Mouse (Mus musculus) adrenal gland, adult 8-10 months (tissue): ENCODE results near the gene Pou2f3. TPM values are rescaled to one million over a fixed set of nuclear protein-coding genes. Genes with fewer than 3 reads are reported as not detected.
A peak's percentile ranks its signal among the peaks of the same experiment; 100 is the strongest.

Source experiments
- DNase-seq: peaks from one replicate; pipeline ENCODE4 v3.0.0; 2022
- total RNA-seq, 4 experiments: library from RNA; stranded (reverse); gene quantifications; 2 replicates each; pipeline ENCODE4 v1.2.4; 2022

Pou2f3 gene
- total RNA-seq, 4 experiments from 2014 or later, result 0.22 TPM; not detected in 3

DNA sequence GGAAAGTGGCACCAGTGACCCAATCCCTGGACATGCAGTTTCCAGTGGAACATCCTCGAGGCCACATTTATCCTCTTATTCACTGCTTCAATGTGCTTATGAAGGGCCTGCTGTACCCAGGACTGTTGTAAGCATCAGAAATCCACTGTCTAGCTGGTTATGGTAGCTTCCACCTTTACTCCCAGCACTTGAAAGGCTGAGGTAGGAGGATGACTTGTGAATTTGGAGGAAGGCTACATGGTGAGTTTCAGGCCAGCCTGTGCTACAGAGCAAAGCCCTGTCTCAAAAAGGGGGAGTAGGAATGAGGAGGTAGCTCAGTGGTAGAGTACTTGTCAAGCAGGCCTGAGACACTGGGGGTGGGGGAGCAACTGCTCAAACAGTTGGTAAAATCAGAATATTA lies 102.1 kb downstream of the Pou2f3 start:
- no peak for DNase-seq

DNA sequence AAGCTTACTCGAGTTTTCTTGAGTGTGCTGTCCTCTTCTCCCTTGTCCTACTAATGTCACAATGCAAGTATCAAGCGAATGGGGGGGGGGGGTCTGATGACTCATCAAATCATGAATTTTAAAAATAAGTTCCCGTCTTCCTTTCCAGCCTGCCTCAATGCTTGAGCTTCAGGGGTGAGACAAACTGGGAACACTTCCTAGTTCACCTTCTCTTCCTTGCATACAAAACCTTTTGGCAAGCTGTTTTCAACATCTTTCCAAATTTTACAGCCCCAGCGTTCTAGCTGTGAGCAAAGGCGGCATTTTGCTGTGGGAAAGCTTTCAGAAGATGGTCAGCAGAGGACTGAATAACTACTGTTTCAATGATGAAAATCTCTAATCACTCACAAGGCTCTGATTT lies 102.6 kb downstream of the Pou2f3 start:
- DNase-seq, result no peak

DNA sequence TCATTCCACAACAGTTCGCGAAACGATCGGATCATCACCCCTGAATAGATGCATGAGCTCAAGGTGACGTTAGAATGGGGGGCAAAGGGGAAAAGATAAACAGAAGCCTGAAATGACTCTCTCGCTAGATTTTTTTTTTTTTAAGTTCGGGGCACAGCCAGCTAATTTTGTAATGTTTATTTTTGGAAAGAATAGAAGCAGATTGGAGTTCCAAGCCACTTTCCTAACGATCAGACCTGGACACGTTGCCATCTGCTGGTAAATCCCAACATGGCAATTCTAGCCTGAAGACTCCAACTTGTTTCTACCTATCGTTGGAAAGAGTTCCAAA lies 103.0 kb downstream of the Pou2f3 start, which contains the start of gene Arhgef12:
Arhgef12 (minus strand) TSS at position 53 of the 331 bp plus-strand sequence.
- no peak for DNase-seq

DNA sequence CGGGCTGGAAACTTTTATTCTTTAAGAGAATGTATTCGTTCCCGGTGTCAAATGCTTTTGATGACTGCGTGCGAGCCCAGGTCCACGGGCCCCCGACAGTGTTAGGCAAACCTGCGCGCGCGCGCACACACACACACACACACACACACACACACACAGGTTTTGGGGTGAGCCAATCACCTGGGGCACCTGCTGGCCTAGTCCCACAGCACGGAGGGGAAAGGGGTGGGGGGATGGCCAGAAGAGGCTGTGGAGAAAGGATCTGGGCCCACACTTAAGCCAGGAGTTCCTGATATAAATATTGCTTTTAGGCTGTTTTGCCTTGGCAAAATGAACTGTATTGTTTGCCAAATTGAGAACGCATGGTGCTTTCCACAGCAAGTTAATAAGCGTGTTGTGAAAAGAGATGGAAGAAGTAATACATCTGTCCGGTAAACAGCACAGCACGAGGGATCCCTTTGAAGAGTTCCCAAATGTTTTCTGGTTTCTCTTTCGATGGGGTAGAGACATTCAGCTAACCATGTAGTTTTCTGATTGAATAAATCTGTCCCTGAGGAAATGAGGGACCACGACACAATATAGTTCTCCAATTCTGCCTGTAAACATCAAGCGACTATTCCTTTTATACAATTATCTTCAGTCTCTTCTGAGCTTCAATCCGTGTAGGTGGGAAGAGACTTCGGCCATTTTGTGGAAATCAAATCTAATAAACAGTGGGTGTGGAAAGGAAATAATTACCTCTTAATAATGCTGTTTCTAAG lies 103.6 kb downstream of the Pou2f3 start:
- DNase-seq, result no peak

DNA sequence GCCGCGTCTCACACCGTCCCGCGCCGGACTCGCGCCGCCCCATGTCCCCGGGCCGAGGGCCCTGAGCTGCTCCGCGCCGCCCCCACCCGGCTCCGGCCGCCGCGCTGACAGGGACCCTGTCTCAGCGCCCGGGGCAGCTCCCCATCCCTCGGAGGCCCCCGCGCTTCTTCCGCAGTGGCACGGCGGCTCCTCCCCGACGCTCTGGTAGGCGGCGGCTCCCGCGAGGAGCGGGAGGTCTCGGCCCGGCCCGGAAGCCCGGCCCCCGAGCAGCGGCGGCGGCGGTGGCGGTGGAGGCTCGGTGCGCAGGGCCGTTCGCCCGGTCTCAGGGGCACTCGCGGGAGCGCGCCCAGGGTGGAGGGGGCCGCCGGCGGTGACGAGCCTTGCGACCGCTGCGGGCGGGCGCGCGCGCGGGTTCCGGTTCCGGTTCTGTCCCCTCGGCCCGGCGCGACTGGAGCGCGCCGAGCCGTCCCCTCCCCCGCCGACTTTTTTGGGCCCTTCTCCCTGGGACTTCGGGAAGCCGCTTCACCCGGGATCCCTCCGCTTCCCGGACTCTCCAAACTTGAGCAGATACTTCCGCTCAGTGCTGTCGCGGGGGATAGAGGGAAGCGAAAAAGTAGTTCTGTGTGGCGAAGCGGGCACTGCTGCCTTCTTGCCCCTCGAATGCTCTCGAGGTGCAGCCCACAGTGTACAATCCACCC lies 104.4 kb downstream of the Pou2f3 start:
- peak; percentile 90 for DNase-seq

DNA sequence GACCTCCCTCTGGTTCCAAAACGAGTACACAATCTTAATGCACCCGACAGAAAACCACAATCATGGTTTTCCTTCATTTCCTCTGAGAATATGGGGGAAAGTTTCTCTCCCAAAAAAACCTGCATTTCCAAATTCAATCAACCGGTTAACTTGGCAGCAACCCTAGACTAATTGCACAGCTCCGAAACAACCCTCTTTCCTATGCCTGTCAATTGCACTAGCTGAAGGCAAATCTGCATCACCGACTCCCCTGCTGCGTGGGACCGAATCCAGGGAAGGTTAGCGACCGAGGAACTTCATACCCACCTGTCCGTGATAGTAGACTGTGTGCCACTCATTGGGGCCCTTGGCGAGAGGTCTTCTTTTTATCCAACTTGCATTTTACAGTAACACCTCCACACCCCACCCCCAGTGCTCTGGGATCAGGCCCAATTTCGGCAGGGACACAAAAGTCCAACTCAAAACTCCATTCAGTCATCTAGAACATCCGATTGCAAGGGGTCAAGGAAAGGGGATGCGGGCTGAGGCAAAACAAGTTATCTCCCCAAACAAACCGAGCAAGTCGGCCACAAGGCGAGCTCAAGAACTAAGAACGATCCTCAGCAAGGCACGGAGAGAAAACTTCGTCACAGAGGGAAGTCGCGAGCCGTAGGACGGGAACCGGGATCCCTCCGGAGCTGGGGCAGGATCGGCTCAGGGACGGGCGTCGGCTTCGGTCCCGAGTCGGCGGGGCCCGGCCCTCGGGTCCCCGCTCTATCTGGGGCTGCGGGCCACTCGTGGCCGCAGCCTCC lies 105.1 kb downstream of the Pou2f3 start:
- peak; percentile 58 for DNase-seq

DNA sequence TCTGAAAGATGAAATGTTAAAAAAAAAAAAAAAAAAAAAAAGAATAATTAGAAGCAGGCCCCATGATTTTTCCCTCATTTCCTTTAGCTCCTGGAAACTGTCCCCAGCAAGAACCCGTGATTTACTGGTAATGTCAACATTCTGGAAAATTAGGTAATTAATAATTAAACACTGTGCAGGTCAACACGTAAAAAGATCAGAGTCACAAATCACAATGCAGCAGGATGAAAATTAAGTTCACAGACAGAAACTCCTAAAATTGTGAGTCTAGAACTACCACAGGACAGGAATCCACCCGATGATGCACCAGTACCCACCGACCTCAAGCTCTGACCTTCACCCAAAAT lies 105.7 kb downstream of the Pou2f3 start:
- DNase-seq, result no peak

DNA sequence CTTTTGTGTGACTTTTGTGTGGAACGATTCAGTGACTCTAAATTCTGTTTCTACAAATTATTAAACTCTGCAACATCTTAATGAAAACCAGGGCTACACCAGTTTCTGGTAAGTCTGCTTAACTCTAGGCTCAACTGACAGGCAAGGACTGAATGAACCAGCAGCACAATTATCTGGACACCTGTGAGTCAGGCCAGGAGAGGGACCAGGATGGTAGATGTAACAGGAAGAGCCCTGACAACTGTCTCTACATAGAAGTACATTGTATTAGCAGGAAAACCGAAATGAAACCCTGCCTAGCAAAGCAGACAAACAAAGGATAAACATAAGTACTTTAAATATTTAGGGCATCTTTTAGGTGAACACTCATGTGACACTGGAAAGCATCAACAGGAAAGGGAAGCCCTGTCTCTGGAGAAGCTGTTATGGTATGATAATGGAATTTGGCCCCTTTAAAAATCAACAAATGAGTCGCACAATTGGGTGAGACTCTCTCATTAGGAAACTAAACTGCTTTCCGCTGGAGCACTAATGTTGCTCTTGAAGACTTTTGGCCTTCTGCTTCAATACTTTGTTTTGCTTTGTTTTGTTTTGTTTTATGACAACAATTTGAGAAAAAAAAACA lies 106.4 kb downstream of the Pou2f3 start:
- no peak for DNase-seq

DNA sequence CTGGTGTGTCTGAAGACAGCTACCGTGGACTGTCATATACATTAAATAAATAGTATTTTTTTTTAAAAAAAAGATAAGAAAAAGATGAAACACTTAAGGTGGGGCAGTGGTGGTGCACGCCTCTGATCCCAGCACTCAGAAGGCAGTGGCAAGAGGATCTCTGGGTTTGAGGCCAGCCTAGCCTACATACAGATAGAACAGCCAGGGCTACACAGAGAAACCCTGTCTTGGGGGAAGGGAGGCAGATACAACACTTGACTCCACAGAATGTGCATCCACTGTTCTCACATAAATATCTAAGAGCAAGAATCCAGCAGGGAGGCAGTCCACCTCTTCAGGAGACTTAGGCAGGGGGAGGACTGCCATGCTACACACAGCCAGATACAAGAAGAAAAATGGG lies 107.2 kb downstream of the Pou2f3 start:
- DNase-seq, result no peak

DNA sequence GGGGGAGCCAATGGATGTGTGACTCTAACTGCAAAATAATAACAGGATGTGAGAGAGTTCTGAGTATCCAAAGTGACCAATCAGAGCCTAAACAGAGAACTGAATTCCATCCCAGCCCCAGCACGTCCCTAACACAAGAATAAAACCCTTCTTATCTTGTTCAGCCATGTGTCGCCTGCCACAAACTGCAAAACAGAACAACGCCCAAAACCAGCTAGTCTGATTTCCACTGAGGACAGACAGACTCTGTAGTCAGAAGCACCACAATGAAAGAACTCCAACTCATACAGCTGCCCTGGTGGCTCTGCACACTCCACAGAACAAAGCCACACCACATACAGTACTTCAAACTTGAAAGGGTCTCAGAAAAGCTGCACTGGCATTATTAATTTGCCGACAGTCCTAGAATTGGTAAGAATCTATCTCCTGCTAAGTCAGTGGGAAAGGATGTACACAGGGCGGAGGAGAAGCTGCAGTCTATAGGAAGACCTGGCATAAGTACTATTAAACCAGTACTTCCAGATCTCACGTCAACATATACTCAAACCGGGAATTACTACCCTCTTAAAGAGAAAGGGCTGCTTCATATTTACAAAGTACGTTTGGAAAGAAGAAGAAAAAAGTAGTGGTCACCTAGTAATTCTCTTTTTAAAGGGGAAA lies 108.1 kb downstream of the Pou2f3 start:
- DNase-seq, result no peak

DNA sequence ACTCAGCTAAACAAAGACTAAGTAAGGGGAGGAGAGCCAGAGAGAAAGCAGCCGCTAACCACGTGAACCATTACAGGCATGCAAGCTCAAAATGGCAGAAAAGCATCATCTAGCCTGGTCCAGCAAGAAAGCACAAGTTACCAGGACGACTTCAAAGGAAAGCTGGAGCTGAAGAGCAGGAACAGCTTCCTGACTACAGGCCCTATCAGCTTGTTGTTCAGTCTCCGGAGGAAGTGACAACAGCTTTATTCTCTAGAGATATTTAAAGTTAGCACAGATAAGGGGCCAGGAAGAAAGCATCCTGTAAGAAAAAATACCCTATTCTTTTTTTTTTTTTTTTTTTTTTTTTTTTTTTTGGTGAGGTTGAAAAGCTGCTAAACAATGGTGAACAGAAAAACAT lies 111.2 kb downstream of the Pou2f3 start:
- DNase-seq, result no peak

DNA sequence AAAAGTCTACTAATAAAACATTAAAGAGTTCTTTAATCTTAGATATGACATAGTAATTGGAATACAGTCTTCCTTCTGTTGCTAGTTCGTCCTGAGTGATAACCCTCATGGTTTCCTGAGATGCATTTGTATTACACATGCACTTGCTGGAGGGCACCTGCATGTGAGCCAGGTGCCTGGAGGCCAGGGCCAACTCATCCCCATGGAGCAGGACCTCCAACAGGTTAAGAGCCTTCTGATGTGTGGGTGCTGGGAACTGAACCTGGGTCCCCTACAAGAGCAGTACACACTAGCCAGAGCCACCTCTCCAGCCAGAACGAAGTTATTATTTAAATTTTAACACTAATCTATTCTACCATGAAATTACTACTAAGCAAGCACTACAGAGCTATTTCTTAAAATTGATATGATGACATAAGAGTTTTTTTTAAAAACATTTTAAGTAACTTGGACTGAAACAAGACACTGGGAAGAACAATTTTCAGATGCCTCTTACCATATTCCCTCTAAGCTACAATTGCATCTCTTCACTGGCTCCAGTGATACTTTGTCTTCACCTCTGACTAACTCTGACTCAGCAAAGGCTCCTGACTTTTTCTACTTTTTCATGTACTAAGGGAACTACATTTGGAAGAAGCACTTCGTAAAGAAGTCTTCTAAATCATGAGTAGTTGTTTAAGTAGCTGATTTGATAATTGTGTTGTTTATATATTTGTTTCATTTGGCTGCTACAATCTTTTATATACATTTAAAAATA lies 112.2 kb downstream of the Pou2f3 start:
- no peak for DNase-seq

DNA sequence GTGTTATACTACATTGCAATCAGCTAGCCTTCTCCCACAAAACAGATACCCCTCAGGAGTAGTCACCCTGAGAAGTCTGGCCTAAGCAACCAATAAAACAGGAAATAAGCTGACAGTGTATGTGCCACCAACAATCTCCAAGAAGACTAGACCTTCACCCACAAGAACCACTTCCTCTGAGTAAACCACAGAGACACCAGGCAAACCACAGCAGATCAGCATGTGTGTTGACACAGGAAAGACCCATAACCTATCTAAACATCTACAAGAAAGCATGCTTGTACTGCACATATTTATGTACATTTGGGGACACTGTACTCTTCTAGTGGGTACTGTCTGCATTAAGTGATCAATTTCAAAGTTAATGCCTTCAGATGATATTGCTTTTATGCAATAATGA lies 113.8 kb downstream of the Pou2f3 start:
- no peak for DNase-seq

DNA sequence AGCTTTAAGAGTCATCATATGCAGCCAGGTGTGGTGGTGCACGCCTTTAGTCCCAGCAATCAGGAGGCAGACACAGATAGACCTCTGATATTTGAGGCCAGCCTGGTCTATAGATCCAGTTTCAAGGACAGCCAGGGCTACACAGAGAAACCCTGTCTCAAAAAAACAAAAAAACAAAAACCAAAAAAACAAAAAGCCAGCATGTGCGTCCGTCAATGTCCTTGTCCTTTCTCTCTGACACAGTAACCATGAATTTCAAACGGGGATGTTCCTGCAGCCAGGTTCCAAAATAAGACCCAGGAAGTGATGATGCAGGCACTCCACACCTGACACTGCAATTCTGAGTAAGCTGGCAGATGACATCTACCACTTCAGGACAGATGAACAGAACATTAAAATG lies 115.3 kb downstream of the Pou2f3 start:
- DNase-seq, result no peak

DNA sequence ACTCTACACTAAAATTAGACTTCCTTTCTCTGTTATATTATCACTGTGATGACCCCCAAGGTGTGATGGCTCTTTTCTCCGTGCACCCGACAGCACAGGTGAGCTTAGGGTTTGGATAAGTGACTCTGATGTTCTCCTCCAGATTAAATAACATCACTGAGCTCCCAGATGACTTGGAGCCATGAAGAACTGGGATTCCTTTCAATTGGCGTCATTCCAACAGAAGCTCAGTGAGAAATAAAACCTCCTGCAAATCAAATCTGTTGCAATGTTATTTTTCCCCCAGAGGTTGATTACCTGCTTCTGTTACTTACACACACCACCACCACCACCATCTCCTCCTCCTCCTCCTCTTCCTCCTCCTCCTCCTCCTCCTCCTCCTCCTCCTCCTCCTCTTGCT lies 116.4 kb downstream of the Pou2f3 start:
- no peak for DNase-seq

DNA sequence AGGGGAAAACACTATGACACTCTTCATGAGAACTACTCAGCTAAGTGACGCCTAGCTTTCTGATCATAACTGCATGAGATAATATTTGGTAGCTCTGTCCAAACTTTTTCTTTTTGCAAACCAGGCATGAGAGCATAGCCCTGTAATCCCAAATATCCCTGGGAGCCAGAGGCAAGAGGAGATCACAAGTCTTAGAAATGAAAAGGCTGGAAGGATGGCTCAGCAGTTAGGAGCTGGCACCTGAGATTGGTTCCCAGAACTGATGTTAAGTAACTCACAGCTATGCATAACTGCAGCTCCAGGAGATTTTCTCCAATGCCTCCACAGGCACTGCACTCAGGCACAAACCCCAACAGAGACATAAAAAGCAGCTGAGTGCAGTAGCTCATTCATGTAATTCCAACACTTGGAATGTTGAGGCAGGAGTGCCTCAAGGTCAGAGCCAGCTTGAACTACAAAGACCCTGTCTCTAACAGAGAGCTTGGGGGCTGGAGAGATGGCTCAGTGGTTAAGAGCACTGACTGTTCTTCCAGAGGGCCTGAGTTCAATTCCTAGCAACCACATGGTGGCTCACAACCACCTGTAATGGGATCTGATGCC lies 124.4 kb downstream of the Pou2f3 start:
- DNase-seq, result no peak

DNA sequence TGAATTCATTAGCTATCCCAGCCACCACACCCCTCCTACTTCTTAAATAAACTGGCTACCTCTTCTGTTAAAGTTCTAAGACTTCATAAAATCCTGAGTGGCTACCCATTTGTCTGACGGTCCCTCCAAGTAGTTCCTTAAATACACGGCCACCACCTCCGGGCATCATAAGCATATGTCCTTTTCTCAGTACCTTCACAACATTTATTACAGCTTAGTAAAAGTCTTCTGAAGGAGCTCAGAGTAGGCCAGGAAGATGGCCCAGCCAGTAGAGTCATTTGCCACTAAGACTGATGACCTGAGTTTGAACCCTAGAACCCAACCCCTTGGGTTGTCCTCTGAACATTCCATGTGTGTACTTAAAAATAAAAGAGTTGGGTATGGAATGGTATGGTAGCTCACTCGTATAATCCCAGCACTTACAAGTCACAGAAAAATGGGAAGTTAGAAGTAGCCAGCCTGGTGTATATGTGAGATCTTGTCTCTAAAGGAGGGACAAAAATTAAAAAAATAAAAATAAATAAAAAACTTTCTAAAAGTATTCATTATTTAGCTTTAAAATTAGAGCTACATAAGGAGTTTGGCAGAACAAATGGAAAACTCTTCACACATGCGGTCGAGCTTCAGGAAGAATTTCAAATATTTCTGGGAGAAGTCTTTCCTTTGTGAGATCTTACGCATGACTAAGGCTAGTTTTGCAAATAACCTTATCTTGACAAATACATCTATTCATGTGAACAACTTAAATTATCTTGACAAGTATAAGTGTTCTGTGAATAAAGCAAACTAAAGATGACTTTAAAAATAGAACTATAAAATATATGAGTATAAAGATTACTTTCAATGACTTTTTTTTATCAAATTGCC lies 125.4 kb downstream of the Pou2f3 start:
- DNase-seq, result no peak

DNA sequence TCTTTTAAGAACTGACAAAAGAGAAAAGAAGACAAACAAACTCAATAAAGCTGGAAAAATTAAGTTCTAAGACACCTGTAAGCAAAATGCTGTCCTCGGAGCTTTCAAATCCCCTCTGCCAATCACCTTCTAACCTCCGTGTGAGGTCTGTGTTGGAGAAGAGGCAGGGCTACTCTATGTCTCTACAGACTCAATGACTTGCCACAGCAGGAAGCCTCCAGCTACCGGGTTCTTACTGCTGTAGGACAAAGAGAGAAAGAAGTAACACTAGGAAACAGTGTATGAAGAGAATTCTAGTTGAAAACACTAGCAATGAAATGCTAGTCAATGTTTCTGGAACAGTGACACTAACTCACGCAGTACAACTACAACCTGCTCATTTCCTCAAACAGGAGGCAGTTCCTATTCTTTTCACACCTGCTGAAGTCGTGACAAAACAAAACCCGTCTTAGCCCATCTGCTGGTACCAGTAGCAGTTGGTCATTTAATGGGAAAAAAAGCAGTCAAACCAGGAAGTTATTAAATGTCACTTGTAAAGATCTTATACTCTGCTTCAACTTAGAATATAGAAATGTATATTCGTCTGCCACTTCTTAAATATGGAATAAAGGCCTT lies 126.6 kb downstream of the Pou2f3 start:
- DNase-seq, result no peak

DNA sequence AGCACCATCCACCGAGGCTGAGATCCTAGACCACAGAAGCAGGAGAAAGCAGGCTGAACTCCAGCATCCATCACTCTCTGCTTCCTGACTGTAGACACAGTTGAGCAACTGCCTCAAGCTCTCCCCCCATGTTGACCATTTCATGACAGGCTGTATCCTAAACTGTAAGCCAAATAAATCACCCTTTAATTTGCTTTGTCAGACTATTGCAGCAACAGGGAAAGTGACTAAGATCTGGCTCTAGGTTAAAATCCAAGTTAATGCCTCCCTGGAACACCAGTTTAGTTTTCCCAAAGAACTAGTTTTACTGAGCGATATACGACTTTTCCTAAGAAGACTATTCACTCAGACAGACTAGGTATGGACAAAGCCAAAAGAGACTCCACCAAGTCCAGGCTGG lies 131.5 kb downstream of the Pou2f3 start:
- no peak for DNase-seq

DNA sequence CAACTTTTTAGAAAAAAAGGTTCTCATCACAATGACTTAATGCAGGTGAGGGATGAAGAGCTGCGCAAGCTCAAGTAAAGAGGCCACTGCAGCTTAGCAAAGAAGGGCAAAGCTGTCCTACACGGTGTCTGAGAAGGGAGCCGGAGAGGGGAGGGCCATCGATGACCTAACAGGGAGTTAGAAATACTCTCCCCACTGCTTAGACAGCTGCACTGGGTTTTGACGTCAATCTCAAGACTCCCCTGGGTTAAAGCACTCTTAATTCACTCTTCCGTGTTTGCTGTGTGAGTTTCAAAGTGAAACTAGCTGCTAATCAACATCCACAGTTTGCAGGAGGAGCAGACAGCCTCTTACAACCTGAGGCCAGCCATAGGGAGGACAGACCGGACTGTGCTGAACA lies 134.0 kb downstream of the Pou2f3 start:
- DNase-seq, result no peak
